Mouse (Mus musculus): ENCODE results near the gene Csnk1d.

The Csnk1d gene

GRCm38 (mm10) chr11:120984448-120985330 lies 6.4 kb downstream of the Csnk1d start:
- no peak for DNase-seq (ENCODE audit: low spot score)

- no peak for DNase-seq (ENCODE audit: low spot score)
Measured at GRCm38 (mm10) chr11:120982459-120982858, 8.7 kb downstream of the Csnk1d start.

GRCm38 (mm10) chr11:120981661-120982060 lies 9.5 kb downstream of the Csnk1d start:
- DNase-seq (ENCODE audit: low spot score) = no peak

- DNase-seq (ENCODE audit: low spot score) = no peak
Measured at GRCm38 (mm10) chr11:120980427-120981035, 10.6 kb downstream of the Csnk1d start.

GRCm38 (mm10) chr11:120979711-120980426 lies 11.3 kb downstream of the Csnk1d start:
- no peak for DNase-seq (ENCODE audit: low spot score)

GRCm38 (mm10) chr11:120973318-120973717 lies 17.8 kb downstream of the Csnk1d start:
- no peak for DNase-seq (ENCODE audit: low spot score)

- no peak for DNase-seq (ENCODE audit: low spot score)
Measured at GRCm38 (mm10) chr11:120971237-120971636, 19.9 kb downstream of the Csnk1d start.

GRCm38 (mm10) chr11:120969742-120970141 lies 21.4 kb downstream of the Csnk1d start:
- no peak for DNase-seq (ENCODE audit: low spot score)

GRCm38 (mm10) chr11:120965587-120965986 lies 25.5 kb downstream of the Csnk1d start:
- DNase-seq (ENCODE audit: low spot score) = no peak

- no peak for DNase-seq (ENCODE audit: low spot score)
Measured at GRCm38 (mm10) chr11:120964195-120965157, 26.7 kb downstream of the Csnk1d start.

- no peak for DNase-seq (ENCODE audit: low spot score)
Measured at GRCm38 (mm10) chr11:120962909-120963308, 28.2 kb downstream of the Csnk1d start.

GRCm38 (mm10) chr11:120962050-120962771 lies 28.9 kb downstream of the Csnk1d start:
- no peak for DNase-seq (ENCODE audit: low spot score)

GRCm38 (mm10) chr11:120961594-120961993 lies 29.5 kb downstream of the Csnk1d start:
- no peak for DNase-seq (ENCODE audit: low spot score)

GRCm38 (mm10) chr11:120960248-120960647 lies 30.9 kb downstream of the Csnk1d start:
- no peak for DNase-seq (ENCODE audit: low spot score)

- DNase-seq (ENCODE audit: low spot score) = no peak
Measured at GRCm38 (mm10) chr11:120959564-120959963, 31.6 kb downstream of the Csnk1d start.

GRCm38 (mm10) chr11:120959066-120959465 lies 32.1 kb downstream of the Csnk1d start:
- no peak for DNase-seq (ENCODE audit: low spot score)

GRCm38 (mm10) chr11:120957731-120958257 lies 33.3 kb downstream of the Csnk1d start:
- DNase-seq (ENCODE audit: low spot score) = no peak

- DNase-seq (ENCODE audit: low spot score) = no peak
Measured at GRCm38 (mm10) chr11:120957052-120957451, 34.1 kb downstream of the Csnk1d start.

GRCm38 (mm10) chr11:120955701-120956100 lies 35.4 kb downstream of the Csnk1d start:
- no peak for DNase-seq (ENCODE audit: low spot score)

- no peak for DNase-seq (ENCODE audit: low spot score)
Measured at GRCm38 (mm10) chr11:120954936-120955335, 36.2 kb downstream of the Csnk1d start.
